Mouse (Mus musculus): ENCODE measurements at regions not wholly inside any gene's neighbourhood (a gene's known extent, or its start where the extent isn't known, plus 50 kb on each side); places are given as distances from the start of the nearest gene placed in this dataset.

- no peak for DNase-seq (ENCODE audit: low spot score in 2 of 2)
These were observed 120.9 kb upstream of the Itga4 start for GRCm38 (mm10) chr2:79134281-79134680.

GRCm38 (mm10) chr2:79135986-79136385 lies 119.2 kb upstream of the Itga4 start:
- no peak for DNase-seq (ENCODE audit: low spot score in 2 of 2)

GRCm38 (mm10) chr2:79136619-79137458 lies 118.4 kb upstream of the Itga4 start:
- DNase-seq (ENCODE audit: low spot score in 2 of 2) = no peak

- DNase-seq (ENCODE audit: low spot score in 2 of 2) = no peak
These were observed 117.5 kb upstream of the Itga4 start for GRCm38 (mm10) chr2:79137694-79138171.

GRCm38 (mm10) chr2:79138368-79139109 lies 116.7 kb upstream of the Itga4 start:
- DNase-seq (ENCODE audit: low spot score in 2 of 2) = no peak

GRCm38 (mm10) chr2:79141961-79142360 lies 113.3 kb upstream of the Itga4 start:
- DNase-seq (ENCODE audit: low spot score in 2 of 2) = no peak

- DNase-seq (ENCODE audit: low spot score in 2 of 2) = no peak
These were observed 112.0 kb upstream of the Itga4 start for GRCm38 (mm10) chr2:79143196-79143595.

GRCm38 (mm10) chr2:79145897-79146296 lies 109.3 kb upstream of the Itga4 start:
- no peak for DNase-seq (ENCODE audit: low spot score in 2 of 2)

GRCm38 (mm10) chr2:79146563-79146962 lies 108.7 kb upstream of the Itga4 start:
- DNase-seq (ENCODE audit: low spot score in 2 of 2) = no peak

GRCm38 (mm10) chr2:79149012-79149698 lies 106.1 kb upstream of the Itga4 start:
- peak in 1 of 2 experiments; percentile 6 for DNase-seq (ENCODE audit: low spot score in 2 of 2)

GRCm38 (mm10) chr2:79151610-79152009 lies 103.6 kb upstream of the Itga4 start:
- no peak for DNase-seq (ENCODE audit: low spot score in 2 of 2)

GRCm38 (mm10) chr2:79152031-79152694 lies 103.1 kb upstream of the Itga4 start:
- DNase-seq (ENCODE audit: low spot score in 2 of 2) = no peak

GRCm38 (mm10) chr2:79152695-79153057 lies 102.5 kb upstream of the Itga4 start:
- DNase-seq (ENCODE audit: low spot score in 2 of 2) = no peak

GRCm38 (mm10) chr2:79153070-79153469 lies 102.2 kb upstream of the Itga4 start:
- no peak for DNase-seq (ENCODE audit: low spot score in 2 of 2)

GRCm38 (mm10) chr2:79158450-79159055 lies 96.7 kb upstream of the Itga4 start:
- DNase-seq (ENCODE audit: low spot score in 2 of 2) = no peak

- no peak for DNase-seq (ENCODE audit: low spot score in 2 of 2)
These were observed 95.9 kb upstream of the Itga4 start for GRCm38 (mm10) chr2:79159336-79159735.

GRCm38 (mm10) chr2:79172967-79173919 lies 82.0 kb upstream of the Itga4 start:
- no peak for DNase-seq (ENCODE audit: low spot score in 2 of 2)

GRCm38 (mm10) chr2:79174282-79174681 lies 80.9 kb upstream of the Itga4 start:
- no peak for DNase-seq (ENCODE audit: low spot score in 2 of 2)

- no peak for DNase-seq (ENCODE audit: low spot score in 2 of 2)
These were observed 74.4 kb upstream of the Itga4 start for GRCm38 (mm10) chr2:79180782-79181181.

- DNase-seq (ENCODE audit: low spot score in 2 of 2) = no peak
These were observed 72.1 kb upstream of the Itga4 start for GRCm38 (mm10) chr2:79183034-79183630.
